Mouse (Mus musculus): ENCODE measurements around the gene Pdcd2.

DNA sequence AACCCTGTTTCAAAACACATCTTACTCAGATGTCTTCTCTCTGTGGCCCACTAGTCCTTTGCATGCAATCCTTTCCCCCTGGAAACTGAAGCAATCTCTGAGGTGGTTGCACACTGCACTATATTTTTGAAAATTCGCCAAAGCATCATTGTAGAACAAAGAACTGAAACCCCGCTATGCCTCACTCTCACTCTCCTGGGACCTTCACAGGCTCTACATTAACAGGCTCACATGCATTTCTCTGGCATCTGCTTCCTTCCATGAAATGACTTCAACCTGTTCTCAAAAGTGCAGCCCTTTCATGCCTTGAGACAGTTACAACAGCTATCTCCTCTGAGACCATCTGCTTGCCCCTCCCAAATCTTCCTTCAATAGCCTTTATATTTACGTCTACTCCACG is 19.3 kb upstream of the Pdcd2 start:
- no peak for TF ChIP-seq CTCF (conservative IDR thresholded peaks at IDR 0.05; ENCODE audit: insufficient read depth, insufficient read length, low read depth, low read length)
- TF ChIP-seq POLR2A (IDR thresholded peaks at IDR 0.05; ENCODE audit: low read depth, low read length) = no peak

All from kidney, adult 2 months (tissue).